Mouse (Mus musculus): Measurements from ENCODE around the gene Mast4.

DNA sequence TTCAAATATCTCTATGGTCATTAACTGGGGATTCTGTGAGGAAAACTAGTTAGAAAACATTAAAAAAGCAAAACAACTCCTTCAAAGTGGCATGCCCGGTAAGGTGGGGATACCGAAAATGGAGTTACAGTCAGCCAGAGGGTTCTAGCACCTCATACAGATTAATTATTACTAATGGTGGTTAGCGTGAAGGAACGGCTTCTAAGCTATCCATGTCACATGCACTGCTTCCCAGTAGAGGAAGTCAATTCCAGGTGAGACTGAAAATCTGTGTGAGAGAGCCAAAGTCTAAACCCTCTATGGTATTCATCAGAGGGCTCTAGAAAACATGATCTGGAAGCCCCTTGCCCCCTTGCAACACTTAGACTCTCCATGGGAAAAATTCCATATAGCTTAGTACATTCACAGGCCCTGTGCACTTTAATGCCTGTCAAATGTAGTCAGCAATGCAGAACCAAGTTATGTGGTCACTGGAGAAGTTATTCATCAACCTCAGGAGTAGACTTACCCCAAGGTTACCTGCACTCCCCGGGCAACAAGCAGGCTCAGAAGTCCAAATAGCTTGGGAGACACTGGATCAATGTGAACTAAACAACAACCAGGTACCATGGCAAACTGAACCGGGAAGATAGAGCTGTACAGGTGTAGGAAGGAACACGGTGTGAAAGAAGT is 96.1 kb downstream of the Mast4 start:
- TF ChIP-seq POLR2AphosphoS5 (IDR thresholded peaks at IDR 0.05; ENCODE audit: borderline replicate concordance, low read depth, low read length) (no peak), ETS1 (IDR thresholded peaks at IDR 0.05; ENCODE audit: low read depth, low read length) (no peak), TCF12 (IDR thresholded peaks at IDR 0.05; ENCODE audit: low read depth, low read length) (no peak), BHLHE40 (IDR thresholded peaks at IDR 0.05; ENCODE audit: borderline replicate concordance, low read depth, low read length) (no peak), HCFC1 (IDR thresholded peaks at IDR 0.05; ENCODE audit: low read depth, low read length) (no peak), NELFE (IDR thresholded peaks at IDR 0.05; ENCODE audit: low read depth, low read length) (no peak), CTCF (IDR thresholded peaks at IDR 0.05 in 2 of 3, conservative IDR thresholded peaks at IDR 0.05 in 1 of 3; ENCODE audit: control insufficient read depth in 1 of 3, insufficient read depth in 1 of 3, low read depth in 2 of 3, low read length in 3 of 3, poor library complexity in 1 of 3, severe bottlenecking in 1 of 3) (no peak), POLR2A (IDR thresholded peaks at IDR 0.05; ENCODE audit: control insufficient read depth in 1 of 2, insufficient read depth in 1 of 2, low read depth in 1 of 2, low read length in 2 of 2, poor library complexity in 1 of 2) (no peak), MAFK (IDR thresholded peaks at IDR 0.05; ENCODE audit: borderline replicate concordance, low read depth, low read length) (no peak), EP300 (IDR thresholded peaks at IDR 0.05; ENCODE audit: low read depth in 1 of 2, low read length in 2 of 2) (no peak), MYC (IDR thresholded peaks at IDR 0.05; ENCODE audit: low read depth, low read length) (no peak)

Measured in MEL (cell line).